Mouse (Mus musculus): ENCODE data around the gene Hsd17b3.

DNA sequence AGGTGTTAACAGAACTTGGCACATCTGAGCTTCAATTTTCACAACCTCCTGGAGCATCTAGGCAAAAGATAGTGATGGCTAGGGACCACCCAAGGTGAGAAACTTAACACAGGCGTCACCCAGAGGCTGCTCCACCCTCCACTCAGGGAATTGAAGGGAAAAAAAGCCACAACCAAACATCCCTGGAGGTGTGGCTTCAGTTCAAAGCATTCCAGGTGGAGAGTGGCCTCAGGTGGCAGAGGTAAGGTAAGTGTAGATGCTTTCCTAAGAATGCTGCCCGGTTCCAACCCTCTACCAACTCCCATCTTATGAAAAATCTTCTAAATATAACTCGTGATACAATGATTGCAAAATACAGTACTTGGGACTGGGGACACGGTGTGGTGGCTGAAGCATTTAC is 57.8 kb downstream of the Hsd17b3 start:
- TF ChIP-seq CTCF (IDR thresholded peaks at IDR 0.05) (peak; percentile 27), EP300 (IDR thresholded peaks at IDR 0.05) (peak; percentile 78)

All from lung, postnatal 0 days (tissue).